Mouse (Mus musculus) left cerebral cortex, adult 9 months (tissue): ENCODE measurements around the gene Gatad2a.

Experiments used
- DNase-seq, 2 experiments: peaks; one replicate each; pipeline ENCODE4 v3.0.0; 2022; ENCODE audit warnings: low spot score in 2 of 2

Gatad2a gene

DNA sequence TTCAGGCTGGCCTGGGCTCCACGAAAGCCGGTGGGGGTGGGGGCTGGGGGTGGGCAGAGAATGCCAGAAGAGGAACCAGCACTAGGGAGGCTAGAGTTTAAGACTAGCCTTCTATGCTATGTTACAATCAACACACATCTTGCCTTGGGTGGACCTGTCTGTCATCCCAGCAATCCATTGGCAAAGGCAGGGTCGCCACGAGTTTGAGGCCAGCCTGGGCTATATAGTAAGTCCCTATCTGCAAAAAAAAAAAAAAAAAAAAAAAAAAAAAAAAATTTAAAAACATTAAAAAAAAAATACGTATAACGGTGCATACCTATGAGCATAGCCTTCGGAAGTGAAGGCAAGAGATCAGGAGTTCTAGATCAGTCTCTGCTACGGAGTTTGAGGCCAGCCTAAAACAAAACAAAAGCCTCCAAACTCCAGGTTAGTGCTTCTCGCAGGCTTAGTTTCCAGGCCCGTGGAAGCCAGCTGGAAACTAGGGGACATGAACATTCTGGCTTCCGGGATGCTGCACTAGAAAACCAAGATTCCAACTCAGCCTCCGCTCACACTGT, 95.2 kb downstream of the Gatad2a start:
- DNase-seq = no peak

- no peak for DNase-seq
Measured at GRCm38 (mm10) chr8:69899876-69900275, 96.3 kb downstream of the Gatad2a start.

GRCm38 (mm10) chr8:69897857-69898256, 98.3 kb downstream of the Gatad2a start:
- DNase-seq = no peak

DNA sequence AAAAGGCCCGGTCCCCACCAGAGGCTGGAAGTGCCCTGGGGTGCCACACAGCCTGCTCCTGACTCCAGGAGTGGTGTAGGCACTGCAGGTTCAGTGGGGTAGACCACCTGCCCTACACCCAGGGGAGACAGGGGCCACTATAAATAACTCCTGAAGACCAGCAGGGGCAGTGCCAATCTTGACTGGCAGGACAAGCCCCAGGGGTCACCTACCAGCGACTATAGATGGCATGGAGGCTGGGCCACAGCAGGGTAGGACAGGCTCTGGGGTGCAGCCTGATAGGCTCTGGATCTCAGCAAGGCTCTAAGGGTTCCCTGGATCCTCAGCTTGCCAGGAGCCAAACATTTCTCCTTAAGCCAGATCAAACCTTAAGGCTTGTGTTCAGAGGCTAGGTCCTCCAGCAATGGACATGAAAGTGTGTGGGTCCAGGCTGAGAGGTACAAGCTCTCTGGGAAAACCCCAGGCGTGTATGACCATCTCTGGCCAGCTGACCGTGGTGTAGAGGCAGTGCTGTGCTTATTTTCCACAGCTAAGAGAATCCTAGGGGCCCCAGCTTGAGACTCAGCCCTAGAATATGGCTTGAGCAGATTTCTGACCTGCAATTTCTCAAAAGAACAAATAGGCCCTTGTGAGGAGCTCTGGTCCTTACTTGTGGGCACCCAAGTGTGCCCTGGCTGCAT, 100.3 kb downstream of the Gatad2a start:
- DNase-seq = no peak

DNA sequence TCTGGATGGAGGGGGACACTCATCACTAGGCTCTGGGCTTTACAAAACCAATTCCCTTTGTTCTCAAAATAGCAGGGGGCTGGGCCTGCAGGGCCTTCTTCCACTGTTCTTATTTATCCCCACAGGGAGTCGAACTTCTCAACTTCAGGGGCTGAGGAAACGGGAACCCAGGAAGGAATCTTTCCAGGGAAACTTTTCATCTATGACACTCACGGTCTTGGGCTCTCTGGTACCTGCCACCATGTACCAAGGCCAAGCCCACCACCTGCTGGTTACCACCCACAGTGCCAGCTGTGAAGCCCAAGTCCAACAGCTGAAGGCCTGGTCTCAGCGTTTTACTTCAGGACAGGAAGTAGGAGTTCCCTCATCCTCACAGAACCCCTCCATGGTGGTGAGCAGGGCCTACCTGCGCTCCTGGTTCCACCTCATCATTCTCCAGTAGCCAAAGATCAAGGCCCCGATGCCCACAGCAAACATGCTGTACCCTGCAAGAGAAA, 101.3 kb downstream of the Gatad2a start:
- DNase-seq = no peak

DNA sequence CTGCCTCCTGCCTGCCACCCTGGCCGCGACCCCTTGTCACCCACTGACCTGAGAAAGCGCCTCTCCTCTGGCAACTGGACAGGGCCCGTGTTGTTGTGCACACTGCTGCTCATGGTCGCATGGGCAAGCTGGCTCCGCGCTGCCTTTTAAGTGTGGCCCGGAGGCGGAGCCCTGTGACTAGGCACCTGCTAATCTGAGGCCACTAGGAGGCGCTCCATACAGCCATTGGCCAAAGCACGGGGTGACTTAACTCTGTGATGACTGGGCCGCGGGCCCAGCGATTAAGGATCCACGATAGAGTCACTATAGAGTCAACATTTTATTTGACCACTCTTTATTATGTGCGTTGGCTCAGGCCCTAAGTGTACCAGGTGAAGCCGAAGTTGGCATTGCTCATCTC, 102.3 kb downstream of the Gatad2a start:
- DNase-seq = peak in 1 of 2 experiments; percentile 62

- DNase-seq = peak in 1 of 2 experiments; percentile 76
Measured at GRCm38 (mm10) chr8:69890813-69891241, 105.4 kb downstream of the Gatad2a start.

GRCm38 (mm10) chr8:69888902-69889301, 107.3 kb downstream of the Gatad2a start:
- no peak for DNase-seq

DNA sequence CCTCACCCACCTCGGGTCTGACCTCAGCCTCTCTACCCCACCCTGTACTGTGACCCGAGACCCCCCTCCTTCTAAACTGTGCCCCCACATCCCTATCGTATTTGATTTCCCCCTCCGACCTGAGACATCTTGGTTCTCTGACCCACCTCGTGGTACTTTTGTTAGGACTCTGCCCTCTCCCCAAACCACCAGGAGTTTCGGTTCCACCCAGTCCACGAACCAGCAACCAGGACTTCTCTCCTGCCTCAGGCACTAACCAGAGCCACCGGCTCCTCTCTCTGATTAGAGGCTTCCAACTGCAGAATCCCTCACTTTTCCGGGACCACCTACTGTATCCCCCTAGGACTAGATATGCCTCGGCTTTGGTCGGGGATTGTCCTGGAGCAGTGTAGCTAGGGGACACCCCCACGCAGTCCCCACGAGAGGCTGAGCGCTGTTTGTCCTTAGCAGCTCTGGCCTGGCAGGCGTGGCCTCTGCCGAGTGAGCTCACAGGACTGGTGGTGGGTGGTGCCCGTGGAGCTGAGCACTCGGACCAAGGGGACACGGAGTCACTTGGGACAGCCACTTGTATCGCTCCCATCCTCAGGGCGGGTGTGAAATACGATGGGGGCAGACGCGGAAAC, 107.8 kb downstream of the Gatad2a start:
- DNase-seq = no peak

DNA sequence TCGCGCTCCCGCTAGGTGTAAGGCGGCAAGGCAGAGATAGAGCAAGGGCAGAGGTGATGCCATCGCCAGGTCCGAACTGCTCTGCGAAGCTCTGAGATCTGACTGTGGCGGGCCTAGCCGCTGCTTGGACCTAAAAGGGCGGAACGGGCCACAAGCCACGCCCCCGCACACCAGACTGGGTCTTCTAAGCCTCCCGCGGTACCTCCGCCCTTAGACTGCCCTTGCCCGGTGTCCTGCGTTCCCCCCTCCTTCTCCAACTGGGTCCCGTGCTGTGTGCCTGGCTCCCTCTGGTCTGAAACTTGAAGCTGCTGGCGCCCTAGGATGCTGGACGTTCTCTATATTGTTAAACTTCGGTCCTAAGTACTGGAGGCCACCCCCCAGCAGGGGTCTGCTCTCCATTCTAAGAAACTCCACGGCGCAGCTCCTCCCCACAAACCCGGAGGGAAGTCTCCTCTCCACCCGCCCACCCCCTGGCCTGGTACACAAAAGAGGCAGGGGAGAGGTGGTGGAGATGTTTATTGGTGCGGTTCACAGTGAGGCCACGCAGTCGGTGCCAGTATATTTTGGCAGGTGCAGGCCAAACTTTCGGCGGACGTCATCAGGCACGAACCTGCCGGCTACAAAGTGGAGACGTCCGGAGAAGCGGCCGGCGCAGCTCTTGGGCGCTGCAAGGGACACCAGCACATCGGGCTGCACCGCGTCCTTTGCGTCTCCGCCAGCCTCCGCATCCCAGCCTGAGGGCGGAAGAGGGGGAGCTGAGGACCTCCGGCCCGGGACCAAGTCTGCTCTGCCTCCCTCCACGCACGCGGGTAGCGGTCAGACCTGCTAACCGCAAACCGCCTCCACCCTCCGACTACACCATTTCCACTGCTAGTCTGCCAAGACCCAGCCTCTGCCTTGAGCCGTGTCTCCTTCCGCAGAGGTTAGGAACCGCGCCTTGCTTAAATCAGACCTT, 108.6 kb downstream of the Gatad2a start, which contains the start of gene Cilp2:
Gene Cilp2, minus strand, starts transcription at position 399 of the 955 bp plus-strand sequence.
- DNase-seq = no peak

- DNase-seq = no peak
Measured at GRCm38 (mm10) chr8:69884141-69884540, 112.0 kb downstream of the Gatad2a start.

DNA sequence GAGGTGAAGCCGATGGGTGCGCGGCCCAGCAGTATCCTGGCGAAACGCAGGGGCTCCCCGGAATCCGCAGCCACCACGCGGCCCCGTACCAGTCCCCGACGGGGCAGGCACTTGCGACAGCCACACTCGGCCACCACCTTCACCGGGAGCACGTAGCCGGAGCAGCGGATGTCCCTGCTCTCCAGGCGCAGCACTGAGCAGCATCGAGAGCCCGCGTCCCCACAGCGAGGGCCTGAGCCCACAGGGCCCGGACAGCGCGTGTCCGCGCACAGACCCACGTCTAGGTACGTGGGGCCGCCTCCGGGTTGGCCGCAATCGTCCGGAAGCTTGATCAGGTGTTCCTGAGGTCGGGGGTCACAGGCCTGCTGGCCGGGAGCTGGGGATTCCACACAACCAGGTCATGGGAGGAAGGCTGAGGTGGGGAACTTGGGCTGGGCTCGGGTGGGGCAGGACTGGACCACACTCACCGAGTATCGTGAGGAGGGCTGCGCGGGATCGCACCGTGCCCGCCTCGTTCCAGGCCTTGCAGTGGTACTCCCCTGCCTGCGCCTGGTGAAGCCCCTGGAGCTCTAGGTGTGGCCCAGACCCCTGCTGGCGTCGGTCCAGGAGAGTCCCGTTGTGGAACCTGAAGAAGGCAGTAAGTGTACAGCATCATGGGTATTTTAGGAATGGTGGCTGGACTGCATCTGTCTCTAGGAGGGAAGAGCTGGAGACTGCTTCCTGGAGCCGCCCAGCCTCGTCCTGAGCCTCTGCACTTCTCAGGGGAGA, 113.2 kb downstream of the Gatad2a start:
- no peak for DNase-seq

GRCm38 (mm10) chr8:69882021-69882756, 114.0 kb downstream of the Gatad2a start:
- no peak for DNase-seq

- DNase-seq = no peak
Measured at GRCm38 (mm10) chr8:69881261-69881865, 114.8 kb downstream of the Gatad2a start.

DNA sequence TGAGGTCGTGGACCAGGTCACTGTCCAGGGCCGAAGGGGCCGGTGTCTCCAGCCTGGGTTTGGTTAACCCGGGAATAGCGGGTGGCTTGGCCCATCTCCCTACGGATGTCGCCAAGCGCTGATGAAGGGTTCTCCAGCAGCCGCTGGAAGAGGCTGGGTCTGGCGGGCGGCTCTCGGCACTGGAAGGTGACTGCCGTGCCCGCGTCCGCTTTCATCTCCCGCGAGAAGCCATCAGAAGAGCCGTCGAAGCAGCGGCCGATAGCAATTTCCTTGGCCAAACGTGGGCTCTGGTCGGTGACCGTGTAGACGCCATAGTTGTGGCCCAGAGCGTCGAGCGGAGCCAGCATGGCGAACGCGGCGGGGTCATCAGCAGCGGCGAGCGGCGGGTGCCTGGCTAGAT, 115.3 kb downstream of the Gatad2a start:
- no peak for DNase-seq

- DNase-seq = no peak
Measured at GRCm38 (mm10) chr8:69879678-69880077, 116.5 kb downstream of the Gatad2a start.

- no peak for DNase-seq
Measured at GRCm38 (mm10) chr8:69877992-69878391, 118.2 kb downstream of the Gatad2a start.

DNA sequence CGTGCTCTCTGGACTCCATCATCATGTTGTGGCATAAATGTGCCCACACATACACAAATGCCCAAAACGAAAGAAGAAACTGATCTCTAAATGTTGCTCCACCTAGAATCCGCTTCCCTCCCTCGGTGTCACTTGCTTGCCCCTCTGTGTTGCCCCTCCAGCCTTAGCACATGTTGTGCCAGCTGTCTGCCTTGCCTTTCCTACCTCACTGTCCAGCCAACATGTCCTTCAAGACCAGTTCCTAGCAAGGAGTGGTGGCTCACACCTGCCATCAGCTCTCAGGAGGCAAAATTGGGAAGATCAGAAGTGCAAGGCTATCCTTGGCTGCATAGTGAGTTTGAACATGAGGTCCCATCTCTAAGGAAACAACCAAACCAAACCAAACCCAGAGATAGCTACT, 118.8 kb downstream of the Gatad2a start:
- no peak for DNase-seq

- DNase-seq = no peak
Measured at GRCm38 (mm10) chr8:69876967-69877366, 119.2 kb downstream of the Gatad2a start.

- no peak for DNase-seq
Measured at GRCm38 (mm10) chr8:69876097-69876496, 120.1 kb downstream of the Gatad2a start.
